Mouse (Mus musculus): Measurements from ENCODE around the gene Clip2.

DNA sequence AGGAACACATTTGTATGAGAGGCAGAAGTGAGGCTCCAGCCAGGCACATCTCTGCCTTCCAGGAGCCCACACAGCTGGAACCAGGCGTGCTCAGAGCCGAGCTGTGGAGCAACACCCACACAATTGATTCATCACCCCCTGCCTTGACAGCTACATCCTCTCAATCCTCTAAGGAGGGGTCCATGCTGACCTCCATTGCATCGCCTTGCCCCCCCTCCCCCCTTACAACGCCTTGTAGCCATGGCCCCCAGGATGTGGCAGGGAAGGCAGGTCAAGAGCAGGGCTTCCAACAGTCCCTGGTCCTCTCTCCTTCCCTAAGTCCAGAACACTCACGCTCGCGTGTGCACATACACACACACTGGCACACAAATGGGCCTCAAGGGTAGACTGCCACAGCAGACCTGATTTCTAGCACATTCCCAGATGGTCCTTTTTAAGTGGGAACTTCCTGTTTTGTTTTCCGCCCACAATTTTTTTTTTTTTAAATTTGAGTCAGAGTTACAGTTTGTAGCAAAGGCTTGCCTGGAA, 16.8 kb upstream of the Clip2 start:
- TF ChIP-seq CTCF (IDR thresholded peaks at IDR 0.05; ENCODE audit: low read depth, low read length) = no peak
- no peak for TF ChIP-seq EP300 (IDR thresholded peaks at IDR 0.05; ENCODE audit: insufficient read depth, low read depth, low read length)
- TF ChIP-seq POLR2A (IDR thresholded peaks at IDR 0.05; ENCODE audit: insufficient read depth, low read length) = no peak

Data from ES-Bruce4 (cell line).